Mouse (Mus musculus) gastrocnemius, postnatal 25 days (tissue): ENCODE data around the gene Lrrc4. TPM values are rescaled to one million over a fixed set of nuclear protein-coding genes. Genes with fewer than 3 reads are reported as not detected.

Source experiments
- DNase-seq: peaks from one replicate; pipeline ENCODE4 v3.0.0; 2022
- total RNA-seq, 2 experiments: library from RNA; stranded (reverse); gene quantifications; 1 replicate in 1 of 2; 2 replicates in 1 of 2; pipeline ENCODE4 v1.2.3; 2021

The Lrrc4 gene
- total RNA-seq, 2 experiments from 2014 or later = 0.19 to 0.49 TPM

DNA sequence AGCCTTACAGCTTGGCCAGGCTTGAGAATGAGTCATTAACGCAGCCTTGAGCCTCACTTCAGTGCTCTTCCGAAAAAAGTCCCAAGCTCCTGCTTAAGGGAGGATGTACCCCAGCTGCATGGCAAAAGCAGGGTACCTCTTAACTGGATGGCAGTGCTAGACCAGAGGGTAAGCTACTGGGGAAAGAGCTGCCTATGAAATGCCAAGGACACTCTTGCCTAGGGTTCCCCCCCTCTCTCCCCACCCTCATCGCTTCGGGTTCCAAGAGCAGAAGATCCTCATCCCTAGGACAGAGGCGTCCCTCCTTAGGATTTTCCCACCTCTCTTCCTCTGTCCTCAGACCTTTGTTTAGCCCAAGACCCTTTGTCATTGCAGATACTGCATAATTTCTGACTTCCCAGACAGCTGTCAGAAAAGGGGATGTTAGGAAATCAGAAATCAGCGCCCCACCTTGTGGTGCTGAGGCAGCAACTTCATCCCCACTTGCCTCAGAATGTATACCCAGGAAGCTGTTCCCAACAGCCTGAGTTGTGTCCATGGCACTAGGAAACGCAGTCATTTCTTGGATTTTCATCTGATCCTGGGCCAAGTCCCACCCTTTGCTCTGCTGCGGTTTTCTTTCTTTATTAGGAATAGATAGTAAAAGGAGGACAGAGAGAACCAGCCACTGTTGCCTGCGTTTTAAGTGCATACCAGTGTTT lies 4.7 kb downstream of the Lrrc4 start:
- no peak for DNase-seq

- no peak for DNase-seq
Measured at GRCm38 (mm10) chr6:28825894-28826293, 5.7 kb downstream of the Lrrc4 start.

DNA sequence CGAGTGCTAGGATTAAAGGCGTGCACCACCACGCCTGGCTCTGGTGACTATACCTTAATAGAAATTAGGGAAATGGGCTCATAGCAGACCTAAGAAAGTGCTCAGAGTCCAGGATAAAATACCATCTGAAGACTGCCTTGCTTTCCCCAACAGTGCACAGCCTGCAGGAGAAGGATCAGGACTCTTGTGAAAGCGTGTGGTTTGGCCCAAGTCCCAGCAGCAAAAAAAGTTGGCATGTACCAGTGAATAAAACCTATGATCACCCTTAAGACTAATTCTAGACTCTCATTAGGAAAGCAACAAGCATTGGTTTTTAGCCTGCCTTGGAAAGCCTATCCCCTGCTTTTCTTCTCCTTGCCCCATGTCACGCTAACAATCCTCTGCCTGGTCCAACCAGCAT lies 7.7 kb downstream of the Lrrc4 start:
- no peak for DNase-seq

DNA sequence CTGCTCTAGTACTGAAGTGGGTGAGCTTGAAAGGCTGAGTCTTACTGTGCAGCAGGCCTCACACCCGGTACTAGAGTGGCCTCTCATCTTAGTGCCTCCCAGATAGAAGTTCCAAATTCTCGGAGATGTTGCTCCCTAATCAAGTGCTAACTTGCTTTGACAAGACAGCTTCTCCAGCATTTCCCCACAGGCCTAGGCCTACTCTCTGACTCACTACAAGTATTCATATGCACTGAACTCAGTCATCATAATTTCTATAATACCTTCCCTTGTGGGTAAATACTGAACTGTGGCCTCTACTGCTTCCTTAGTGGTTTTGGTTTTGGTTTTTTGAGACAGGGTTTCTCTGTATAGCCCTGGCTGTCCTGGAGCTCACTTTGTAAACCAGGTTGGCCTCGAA lies 8.2 kb downstream of the Lrrc4 start:
- no peak for DNase-seq

DNA sequence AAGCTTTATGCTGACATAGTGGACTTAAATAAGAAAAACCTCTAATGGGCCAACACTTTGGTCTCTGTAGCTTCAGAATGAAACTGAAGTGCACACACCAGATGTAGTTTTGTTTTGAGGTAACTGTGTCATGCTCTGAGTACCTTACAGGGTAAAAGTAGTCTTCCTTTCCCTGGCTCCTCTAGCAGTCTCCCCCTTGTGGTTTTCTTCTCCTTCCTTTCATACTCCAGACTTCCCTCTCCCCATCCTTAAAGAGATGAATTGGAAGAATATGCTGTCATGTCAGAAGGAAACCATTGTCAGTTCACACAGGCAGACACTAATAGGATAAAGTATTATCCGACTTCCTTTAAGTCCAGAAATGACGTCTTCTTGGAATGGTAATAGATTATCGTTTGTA lies 9.3 kb downstream of the Lrrc4 start:
- DNase-seq = no peak

GRCm38 (mm10) chr6:28819509-28820358 lies 11.8 kb downstream of the Lrrc4 start:
- DNase-seq = no peak

DNA sequence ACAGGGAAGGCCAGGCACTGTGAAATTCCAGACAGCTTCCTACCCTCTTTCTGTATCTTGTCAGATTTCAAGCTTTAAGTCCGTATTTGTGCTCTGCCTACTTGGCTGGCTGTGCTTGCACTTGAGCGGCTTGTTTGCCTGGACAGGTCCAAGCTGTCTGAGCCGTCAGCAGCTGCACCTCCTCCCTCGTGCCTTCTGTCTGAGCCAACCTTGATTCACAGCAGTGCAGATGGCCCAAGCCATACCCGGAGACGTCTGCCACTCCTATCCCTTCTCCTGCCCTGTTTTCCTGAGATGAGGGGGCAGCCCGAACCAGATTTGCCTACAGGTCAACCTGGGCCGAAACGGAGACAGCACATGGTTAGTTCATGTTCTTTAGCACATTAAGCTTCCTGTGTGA lies 14.5 kb downstream of the Lrrc4 start:
- no peak for DNase-seq

GRCm38 (mm10) chr6:28814895-28815294 lies 16.7 kb downstream of the Lrrc4 start:
- DNase-seq = no peak

DNA sequence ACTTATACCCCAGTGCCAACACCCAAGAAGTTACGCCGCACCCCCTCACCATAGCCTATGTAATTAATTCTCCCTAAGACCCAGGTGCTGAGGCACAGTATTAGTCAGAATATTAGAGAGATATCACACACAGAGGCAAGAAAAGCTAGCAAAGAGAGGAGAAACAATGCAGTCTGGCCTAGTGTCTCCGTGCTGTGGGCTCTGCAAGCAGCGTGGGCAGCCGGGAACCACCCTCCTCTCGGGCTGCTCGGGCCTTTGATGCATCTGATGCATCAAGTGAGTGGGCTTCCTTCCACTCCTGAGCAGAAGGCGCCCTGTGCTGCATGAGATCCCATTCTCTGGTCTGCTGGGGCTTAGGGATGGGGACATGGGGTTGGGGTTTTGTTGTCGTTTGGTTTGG lies 18.5 kb downstream of the Lrrc4 start:
- DNase-seq = no peak

GRCm38 (mm10) chr6:28804751-28805150 lies 26.8 kb downstream of the Lrrc4 start:
- no peak for DNase-seq

- DNase-seq = no peak
Measured at GRCm38 (mm10) chr6:28803678-28804279, 27.8 kb downstream of the Lrrc4 start.

DNA sequence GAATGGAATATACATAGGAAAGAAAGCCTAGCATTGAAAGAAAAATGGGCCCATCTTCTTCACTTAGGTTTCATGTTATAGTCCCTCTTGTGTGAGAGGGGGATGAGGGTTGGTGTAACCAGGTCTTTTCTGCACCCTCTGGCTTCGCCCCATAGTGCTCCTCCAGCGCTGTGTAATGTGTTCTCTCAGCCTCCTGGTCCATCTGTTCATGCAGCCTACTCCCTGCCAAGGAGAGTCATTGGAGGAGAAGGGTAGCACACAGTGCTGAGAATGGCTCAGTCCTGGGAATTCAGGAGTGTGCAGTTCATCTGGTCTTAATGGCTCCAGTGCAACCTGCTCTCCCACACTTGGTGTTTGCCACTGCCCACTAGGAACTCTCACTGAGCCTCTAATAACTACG lies 30.6 kb downstream of the Lrrc4 start:
- no peak for DNase-seq

GRCm38 (mm10) chr6:28799818-28800217 lies 31.7 kb downstream of the Lrrc4 start:
- no peak for DNase-seq

DNA sequence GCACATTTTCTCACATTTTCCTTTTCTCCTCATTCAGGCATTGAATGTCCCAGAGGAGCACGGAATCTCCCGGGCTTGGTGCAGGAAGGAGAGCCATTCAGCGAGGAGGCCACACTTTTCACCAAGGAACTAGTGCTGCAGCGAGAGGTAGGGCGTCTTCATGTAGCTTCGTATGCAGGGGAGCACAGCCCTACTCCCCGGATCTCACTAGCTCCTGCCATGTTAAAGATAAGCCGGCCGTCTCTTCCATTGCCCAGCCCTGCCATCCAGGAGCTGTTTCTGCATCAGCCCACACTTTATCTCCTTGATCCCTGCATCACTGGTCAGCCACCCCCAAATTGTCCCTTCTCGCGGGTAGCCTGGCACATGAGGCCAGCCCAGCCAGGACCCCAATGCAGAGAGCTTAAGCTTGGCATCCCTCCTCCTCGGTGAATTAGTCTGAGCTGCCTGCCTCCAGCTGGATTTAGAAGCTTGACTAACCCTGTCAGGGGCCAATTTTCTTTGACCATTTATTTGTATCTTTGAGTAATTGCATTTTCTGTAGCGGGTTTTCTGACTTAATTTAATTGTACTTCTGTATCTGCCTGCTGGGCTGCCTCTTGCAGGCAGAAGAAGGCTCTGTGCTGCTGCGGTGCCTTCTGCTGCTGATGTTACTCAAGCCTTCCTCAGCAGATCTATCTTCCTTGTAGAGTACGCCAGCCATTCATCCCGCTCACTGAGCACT lies 35.6 kb downstream of the Lrrc4 start:
- no peak for DNase-seq

DNA sequence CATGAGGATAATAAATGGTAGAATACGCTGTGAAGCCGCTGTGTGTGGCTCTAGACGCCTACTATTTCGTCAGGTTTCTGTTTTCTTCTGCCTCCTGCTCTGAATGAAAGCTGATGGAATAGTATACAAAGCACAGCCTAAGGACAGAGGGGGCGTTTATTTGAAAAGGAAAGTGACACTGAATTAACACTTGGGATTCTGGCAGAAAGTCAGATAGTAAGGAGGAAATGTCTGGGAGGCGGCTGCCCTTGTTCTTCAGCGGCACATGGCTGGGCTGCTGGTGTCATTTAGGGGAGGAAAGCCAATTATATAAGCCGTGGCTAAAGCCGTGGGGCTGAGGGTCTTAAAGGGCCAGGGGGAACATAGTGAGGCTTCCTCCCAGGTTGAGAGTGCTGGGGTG lies 36.2 kb downstream of the Lrrc4 start:
- no peak for DNase-seq

GRCm38 (mm10) chr6:28791809-28792208 lies 39.7 kb downstream of the Lrrc4 start:
- no peak for DNase-seq

- no peak for DNase-seq
Measured at GRCm38 (mm10) chr6:28791183-28791582, 40.4 kb downstream of the Lrrc4 start.

DNA sequence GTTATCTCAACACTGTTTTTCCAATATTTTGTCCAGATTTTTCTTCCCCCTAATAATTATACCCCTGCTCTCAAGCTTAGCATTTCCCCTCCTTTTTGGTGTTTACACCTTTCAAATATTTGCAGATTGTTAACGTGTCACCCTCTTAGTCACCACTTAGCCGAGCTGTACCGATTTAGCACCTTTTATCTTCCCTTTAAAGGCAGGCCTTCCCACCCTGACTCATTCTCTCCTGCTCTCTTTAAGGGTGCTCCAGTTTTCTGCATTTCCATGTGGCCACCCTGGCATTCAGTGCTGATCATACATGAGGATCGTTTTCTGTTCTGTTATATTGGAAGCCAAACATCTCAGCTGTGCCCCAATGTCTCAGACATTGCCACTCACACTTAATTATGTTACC lies 41.9 kb downstream of the Lrrc4 start:
- DNase-seq = no peak

GRCm38 (mm10) chr6:28787133-28787532 lies 44.4 kb downstream of the Lrrc4 start:
- no peak for DNase-seq

DNA sequence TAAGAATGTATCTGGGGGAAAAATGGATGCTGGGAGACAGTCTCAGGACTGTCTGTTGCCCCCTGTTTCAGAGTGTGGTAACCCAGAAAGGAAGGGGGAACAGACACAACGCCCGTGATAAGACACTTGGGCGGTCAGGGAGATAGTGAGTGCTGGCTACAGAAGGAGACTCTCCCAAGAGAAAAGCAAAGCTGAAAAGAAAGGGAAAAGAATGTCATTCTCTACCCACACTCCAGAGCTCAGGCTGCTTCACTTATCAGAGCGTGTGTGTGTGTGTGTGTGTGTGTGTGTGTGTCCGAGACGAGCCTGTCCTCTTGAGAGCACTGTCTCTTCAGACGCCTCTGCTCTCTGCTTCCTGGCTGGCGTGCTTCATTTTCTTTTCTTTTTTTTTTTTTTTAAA lies 45.8 kb downstream of the Lrrc4 start:
- DNase-seq = no peak

GRCm38 (mm10) chr6:28783953-28784352 lies 47.6 kb downstream of the Lrrc4 start:
- DNase-seq = no peak

GRCm38 (mm10) chr6:28783082-28783647 lies 48.4 kb downstream of the Lrrc4 start:
- DNase-seq = no peak
